ENCODE assay signal across 18 mouse cellular contexts in the genomic region with DNA sequence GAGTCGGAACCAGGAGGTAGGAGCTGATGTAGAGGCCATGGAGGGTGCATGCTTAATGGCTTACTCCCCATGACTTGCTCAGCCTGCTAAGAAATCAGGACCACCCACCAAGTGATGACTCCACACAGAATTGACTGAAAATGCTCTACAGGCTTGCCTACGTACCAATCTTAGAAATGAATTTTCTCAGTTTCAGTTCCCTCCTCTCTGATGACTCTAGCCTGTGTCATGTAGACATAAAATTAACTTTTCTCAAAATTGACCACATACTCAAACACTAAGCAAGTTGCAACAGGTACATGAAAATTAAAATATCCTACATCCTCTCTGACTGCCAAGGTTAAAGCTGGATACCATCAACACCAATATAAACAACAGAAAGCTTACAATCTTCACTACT.
DNase-seq lines count a peak whose midpoint lies in the region; TF ChIP-seq lines count a peak whose summit lies in the region.
"Had no signal": no experiment of that assay in that cellular context is flagged by ENCODE, and none has a peak within 500 bp of the region (broad histone marks: within the 10 kb centered on the region; RNA-seq: fewer than 3 reads in every experiment).

No protein-coding gene starts in this region.

- peak; percentile 4 for DNase-seq in A20 (ENCODE audit: low read depth, low spot score)
- DNase-seq in CH12.LX (ENCODE audit: extremely low read depth), result peak; percentile 63
- no peak for DNase-seq in adrenal gland, postnatal 4 days (ENCODE audit: low spot score in 2 of 2)
- no peak for DNase-seq in limb, embryonic 10.5 days (ENCODE audit: low spot score)
- DNase-seq: adrenal gland, adult 2 months; adrenal gland, adult 8-10 months; adrenal gland, postnatal 10 days; adrenal gland, postnatal 14 days; adrenal gland, postnatal 25 days; adrenal gland, postnatal 36 days; B cell, adult 2 months; cerebellum, adult 11 months; cerebellum, adult 11-12 months; cerebellum, adult 18-20 months; cerebellum, adult 2 months; cerebellum, adult 8-10 months; cerebellum, adult 9-10 months had no signal

- no peaks in the 10 kb centered on the region for H3K79me2 ChIP-seq in CH12.LX (replicated peaks; ENCODE audit: control insufficient read depth, extremely low read depth, insufficient read depth, poor library complexity, severe bottlenecking)

- peak; percentile 93 for TF ChIP-seq EP300 in CH12.LX (IDR thresholded peaks at IDR 0.05; ENCODE audit: low read length)

- no peaks in the 10 kb centered on the region for H3K9me3 ChIP-seq in CH12.LX (replicated peaks; ENCODE audit: low read length)
- no peaks in the 10 kb centered on the region for H3K9me3 ChIP-seq in limb, embryonic 10.5 days (replicated peaks)
- H3K9me3 ChIP-seq: G1E had no signal

- H3K4me2 ChIP-seq in CH12.LX (ENCODE audit: insufficient read depth, low read depth, poor library complexity, severe bottlenecking), result peak overlapping the region; percentile 32; the same call in 1 of the 2 replicates

- H3K36me3 ChIP-seq in CH12.LX (replicated peaks in 1 of 2; ENCODE audit: control insufficient read depth in 1 of 2, insufficient read depth in 1 of 2, low read length in 1 of 2), result no peaks in the 10 kb centered on the region
- H3K36me3 ChIP-seq in limb, embryonic 10.5 days, result no peaks in the 10 kb centered on the region
- H3K36me3 ChIP-seq: G1E had no signal

- no peak overlapping the region for H3K4me3 ChIP-seq in CH12.LX (replicated peaks in 1 of 3; ENCODE audit: low read depth in 2 of 3, low read length in 2 of 3, poor library complexity in 1 of 3)
- H3K4me3 ChIP-seq in limb, embryonic 10.5 days, result no peak overlapping the region

- 81% methylated on average over 2 of the region's 2 CpGs for WGBS in limb, embryonic 10.5 days

- H3K27ac ChIP-seq in CH12.LX (ENCODE audit: insufficient read depth, low read depth), result no peak overlapping the region
- H3K27ac ChIP-seq in limb, embryonic 10.5 days, result no peak overlapping the region

- peaks cover 4 to 19% of the 10 kb centered on the region in 2 experiments for H3K4me1 ChIP-seq in CH12.LX (ENCODE audit: control insufficient read depth in 1 of 2, insufficient read depth in 2 of 2)
- H3K4me1 ChIP-seq in limb, embryonic 10.5 days, result no peaks in the 10 kb centered on the region

- no peak for TF ChIP-seq CTCF in CH12.LX (conservative IDR thresholded peaks at IDR 0.05 in 1 of 2, IDR thresholded peaks at IDR 0.05 in 1 of 2; ENCODE audit: low read depth in 2 of 2, low read length in 2 of 2)

- in situ Hi-C loops in CH12.LX (cut with MboI; ENCODE audit: low pct_ligation_motif_present, low pct_unique_long_range_greater_than_20kb, low sequenced_read_pairs), result no loop called here

- no peaks in the 10 kb centered on the region for H3K27me3 ChIP-seq in CH12.LX (replicated peaks)
- no peaks in the 10 kb centered on the region for H3K27me3 ChIP-seq in limb, embryonic 10.5 days (ENCODE audit: low read depth, poor library complexity, severe bottlenecking)

- TF ChIP-seq POLR2A in CH12.LX (IDR thresholded peaks at IDR 0.05; ENCODE audit: low read depth, low read length), result no peak

- no peak for TF ChIP-seq RAD21 in CH12.LX (IDR thresholded peaks at IDR 0.05; ENCODE audit: low read depth, low read length)

- no peak overlapping the region for H3K9ac ChIP-seq in CH12.LX (ENCODE audit: insufficient read depth, low read depth)

- dilution Hi-C loops in CH12.LX (cut with MboI; ENCODE audit: extremely low pct_ligation_motif_present, extremely low pct_unique_long_range_greater_than_20kb, low sequenced_read_pairs), result no loop called here

TF ChIP-seq in CH12.LX, 34 proteins besides CTCF, POLR2A, EP300 and RAD21:
- TF ChIP-seq SIN3A (IDR thresholded peaks at IDR 0.05; ENCODE audit: low read length), result no peak
- TF ChIP-seq CHD1 (IDR thresholded peaks at IDR 0.05; ENCODE audit: low read depth, low read length), result peak; percentile 50; the same call in 1 of the 2 replicates
- 0 out of 2 replicates have a peak, but pooled peaks have one; percentile 15 for TF ChIP-seq TCF12 (IDR thresholded peaks at IDR 0.05; ENCODE audit: low read depth, low read length)
- no peak for TF ChIP-seq ZMIZ1 (IDR thresholded peaks at IDR 0.05; ENCODE audit: low read depth, low read length)
- peak; percentile 61; the same call in 1 of the 2 replicates for TF ChIP-seq RCOR1 (conservative IDR thresholded peaks at IDR 0.05; ENCODE audit: low read depth, low read length)
- no peak for TF ChIP-seq ELF1 (IDR thresholded peaks at IDR 0.05; ENCODE audit: low read depth, low read length)
- no peak for TF ChIP-seq CHD2 (IDR thresholded peaks at IDR 0.05; ENCODE audit: low read length)
- TF ChIP-seq KAT2A (IDR thresholded peaks at IDR 0.05; ENCODE audit: insufficient replicate concordance, low read length), result no peak
- TF ChIP-seq IRF4 (IDR thresholded peaks at IDR 0.05; ENCODE audit: low read depth, low read length), result peak; percentile 92
- no peak for TF ChIP-seq E2F4 (IDR thresholded peaks at IDR 0.05; ENCODE audit: insufficient replicate concordance, low read depth, low read length)
- no peak for TF ChIP-seq PAX5 (IDR thresholded peaks at IDR 0.05; ENCODE audit: low read length)
- TF ChIP-seq USF1 (IDR thresholded peaks at IDR 0.05; ENCODE audit: low read depth, low read length), result no peak
- TF ChIP-seq MAZ (IDR thresholded peaks at IDR 0.05; ENCODE audit: low read depth, low read length), result no peak
- no peak for TF ChIP-seq USF2 (conservative IDR thresholded peaks at IDR 0.05; ENCODE audit: low read depth, low read length)
- TF ChIP-seq HCFC1 (IDR thresholded peaks at IDR 0.05; ENCODE audit: low read depth, low read length), result no peak
- no peak for TF ChIP-seq TBP (conservative IDR thresholded peaks at IDR 0.05; ENCODE audit: low read depth, low read length)
- TF ChIP-seq POLR2AphosphoS2 (IDR thresholded peaks at IDR 0.05; ENCODE audit: low read depth, low read length), result no peak
- TF ChIP-seq MEF2A (IDR thresholded peaks at IDR 0.05; ENCODE audit: borderline replicate concordance, low read depth, low read length), result peak; percentile 47; the same call in 1 of the 2 replicates
- TF ChIP-seq ETS1 (conservative IDR thresholded peaks at IDR 0.05; ENCODE audit: low read depth, low read length), result peak; percentile 57; the same call in 1 of the 2 replicates
- TF ChIP-seq UBTF (IDR thresholded peaks at IDR 0.05; ENCODE audit: low read depth, low read length), result no peak
- no peak for TF ChIP-seq ZNF384 (IDR thresholded peaks at IDR 0.05; ENCODE audit: low read depth, low read length)
- no peak for TF ChIP-seq ZKSCAN1 (IDR thresholded peaks at IDR 0.05; ENCODE audit: borderline replicate concordance, low read depth, low read length)
- TF ChIP-seq JUN (IDR thresholded peaks at IDR 0.05; ENCODE audit: insufficient read depth, low read depth, low read length), result peak; percentile 33; the same call in 1 of the 2 replicates
- TF ChIP-seq ZC3H11A (IDR thresholded peaks at IDR 0.05; ENCODE audit: low read depth, low read length), result no peak
- TF ChIP-seq MXI1 (IDR thresholded peaks at IDR 0.05; ENCODE audit: low read depth, low read length), result no peak
- TF ChIP-seq MYC (IDR thresholded peaks at IDR 0.05; ENCODE audit: low read depth, low read length), result no peak
- no peak for TF ChIP-seq NELFE (IDR thresholded peaks at IDR 0.05; ENCODE audit: low read depth, low read length)
- peak; percentile 12; the same call in 1 of the 2 replicates for TF ChIP-seq MAFK (IDR thresholded peaks at IDR 0.05; ENCODE audit: insufficient replicate concordance, low read length)
- TF ChIP-seq BHLHE40 (IDR thresholded peaks at IDR 0.05; ENCODE audit: low read depth, low read length), result peak; percentile 35; the same call in 1 of the 2 replicates
TF ChIP-seq in CH12.LX: peak in this region for 9.

Comparison
In these comparisons a context has a peak if more than half of its experiments do, and no peak if none do; other contexts are left out.
1. DNase-seq: peak in A20 (single experiment) and CH12.LX (single experiment); none in adrenal gland, postnatal 4 days (0 of 2) and limb, embryonic 10.5 days (single experiment).